Mouse (Mus musculus) stomach, embryonic 14.5 days (tissue): ENCODE results near the gene Usf2. TPM values are rescaled to one million over a fixed set of nuclear protein-coding genes. Genes with fewer than 3 reads are reported as not detected.
A peak's percentile ranks its signal among the peaks of the same experiment; 100 is the strongest.

Experiments used
- ATAC-seq: fragments of 200-750 bp; cut with Nextera tagmentation; 2 replicates; pipeline ENCODE4 v1.8.0; 2017; ENCODE audit warnings: low read depth, moderate TSS enrichment; ENCODE audit not compliant: insufficient number of reproducible peaks, insufficient read depth, low FRiP score
- H3K27ac ChIP-seq: fragments of 300-500 bp; sonication (generic); 2 replicates; pipeline ENCODE4 v1.5.1; 2014; ENCODE audit warnings: mild to moderate bottlenecking, low read length, moderate library complexity, mixed read lengths
- H3K27me3 ChIP-seq: fragments of 300-500 bp; sonication (generic); 2 replicates; pipeline ENCODE4 v1.6.1; 2014; ENCODE audit warnings: low read length, control low read depth, mixed read lengths; ENCODE audit not compliant: control insufficient read depth, insufficient read depth
- H3K36me3 ChIP-seq: fragments of 300-500 bp; sonication (generic); 2 replicates; pipeline ENCODE4 v1.6.1; 2014; ENCODE audit warnings: mild to moderate bottlenecking, control low read depth, low read length, moderate library complexity, mixed read lengths; ENCODE audit not compliant: control insufficient read depth, insufficient read depth
- H3K4me1 ChIP-seq: fragments of 300-500 bp; sonication (generic); 2 replicates; pipeline ENCODE4 v1.6.1; 2014; ENCODE audit warnings: low read length, control low read depth, mixed read lengths; ENCODE audit not compliant: control insufficient read depth, insufficient read depth
- H3K4me2 ChIP-seq: fragments of 300-500 bp; sonication (generic); replicated peaks from 2 replicates; pipeline ENCODE4 v1.6.1; 2014; ENCODE audit warnings: low read depth, low read length, control low read depth
- H3K4me3 ChIP-seq: fragments of 300-500 bp; sonication (generic); 2 replicates; pipeline ENCODE4 v1.5.1; 2014; ENCODE audit warnings: low read depth, low read length, control low read depth
- H3K9ac ChIP-seq: fragments of 300-500 bp; sonication (generic); replicated peaks from 2 replicates; pipeline ENCODE4 v1.6.1; 2014; ENCODE audit warnings: low read depth, mild to moderate bottlenecking, control low read depth, low read length, moderate library complexity, mixed read lengths
- H3K9me3 ChIP-seq: fragments of 300-500 bp; sonication (generic); 2 replicates; pipeline ENCODE4 v1.6.1; 2016; ENCODE audit warnings: low read depth, low read length, control low read depth; ENCODE audit not compliant: control insufficient read depth
- WGBS: fragments of 180-500 bp; shearing (Covaris S2); extraction: QIAGEN DNeasy Blood & Tissue Kit; methylation state at CpG from one replicate; pipeline ENCODE4 v1.1.7; 2014; 5-methylcytosine and 5-hydroxymethylcytosine counted together
- polyA plus RNA-seq: library from polyadenylated mRNA; unstranded; fragments of >200 nt; fragmentation: Nextera tagmentation; extraction: Ambion mirVana; gene quantifications from 2 replicates; pipeline ENCODE4 v1.2.1, GENCODE M21; 2014

The Usf2 gene
- polyA plus RNA-seq, 1 experiment from 2014 or later: 21.4 TPM

GRCm38 (mm10) chr7:30965677-30966076, 9.1 kb upstream of the Usf2 start:
- Histone ChIP-seq H3K27me3 (no peaks in the 10 kb centered on the region), H3K27ac (no peak overlapping the region), H3K9ac (no peak overlapping the region), H3K4me2 (no peak overlapping the region), H3K4me3 (no peak overlapping the region), H3K4me1 (no peaks in the 10 kb centered on the region), H3K9me3 (no peaks in the 10 kb centered on the region), H3K36me3 (peaks cover 8% of the 10 kb centered on the region)
- 84% methylated on average over 14 of the region's 14 CpGs for WGBS
- no peak for ATAC-seq

- no peaks in the 10 kb centered on the region for H3K4me1 ChIP-seq
- H3K4me2 ChIP-seq: no peak overlapping the region
- peaks cover 4% of the 10 kb centered on the region for H3K36me3 ChIP-seq
- H3K27me3 ChIP-seq: no peaks in the 10 kb centered on the region
- no peak overlapping the region for H3K9ac ChIP-seq
- H3K9me3 ChIP-seq: no peaks in the 10 kb centered on the region
- no peak overlapping the region for H3K27ac ChIP-seq
- WGBS: 80% methylated on average over 7 of the region's 7 CpGs
- no peak overlapping the region for H3K4me3 ChIP-seq
- no peak for ATAC-seq
Measured at GRCm38 (mm10) chr7:30964366-30964765, 7.8 kb upstream of the Usf2 start.

DNA sequence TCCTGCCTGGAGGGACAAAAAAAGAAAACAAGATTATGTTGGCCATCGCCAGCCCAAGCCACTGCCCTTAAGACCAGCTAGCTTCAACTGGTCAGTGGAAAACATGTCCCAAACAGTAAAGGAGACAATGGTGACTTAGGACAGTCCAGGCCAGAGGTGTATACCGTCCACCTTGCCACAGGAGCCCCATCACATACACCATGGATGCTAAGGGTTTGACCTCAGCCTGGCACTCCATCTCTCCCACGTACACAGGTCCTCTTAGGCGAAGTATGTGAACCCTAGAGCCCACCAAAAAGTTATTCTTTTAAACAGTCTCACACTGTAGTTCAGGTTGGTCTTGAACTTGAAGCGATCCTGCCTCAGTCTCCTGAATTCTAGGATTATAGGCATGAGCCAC, 6.3 kb upstream of the Usf2 start:
- Histone ChIP-seq H3K9ac (no peak overlapping the region), H3K4me3 (no peak overlapping the region), H3K27ac (no peak overlapping the region), H3K36me3 (peaks cover 13% of the 10 kb centered on the region), H3K4me2 (no peak overlapping the region), H3K9me3 (no peaks in the 10 kb centered on the region), H3K27me3 (no peaks in the 10 kb centered on the region), H3K4me1 (peaks cover 4% of the 10 kb centered on the region; the same call in 1 of the 2 replicates)
- ATAC-seq: no peak
- WGBS: 90% methylated on average over 5 of the region's 5 CpGs

GRCm38 (mm10) chr7:30959786-30960349, 3.3 kb upstream of the Usf2 start:
- no peak overlapping the region for H3K4me2 ChIP-seq
- no peak for ATAC-seq
- peaks cover 11% of the 10 kb centered on the region; the same call in 1 of the 2 replicates for H3K4me1 ChIP-seq
- H3K27ac ChIP-seq: no peak overlapping the region
- H3K4me3 ChIP-seq: no peak overlapping the region
- H3K9me3 ChIP-seq: no peaks in the 10 kb centered on the region
- no peak overlapping the region for H3K9ac ChIP-seq
- H3K27me3 ChIP-seq: no peaks in the 10 kb centered on the region
- H3K36me3 ChIP-seq: peaks cover 15% of the 10 kb centered on the region
- 88% methylated on average over 6 of the region's 6 CpGs for WGBS

DNA sequence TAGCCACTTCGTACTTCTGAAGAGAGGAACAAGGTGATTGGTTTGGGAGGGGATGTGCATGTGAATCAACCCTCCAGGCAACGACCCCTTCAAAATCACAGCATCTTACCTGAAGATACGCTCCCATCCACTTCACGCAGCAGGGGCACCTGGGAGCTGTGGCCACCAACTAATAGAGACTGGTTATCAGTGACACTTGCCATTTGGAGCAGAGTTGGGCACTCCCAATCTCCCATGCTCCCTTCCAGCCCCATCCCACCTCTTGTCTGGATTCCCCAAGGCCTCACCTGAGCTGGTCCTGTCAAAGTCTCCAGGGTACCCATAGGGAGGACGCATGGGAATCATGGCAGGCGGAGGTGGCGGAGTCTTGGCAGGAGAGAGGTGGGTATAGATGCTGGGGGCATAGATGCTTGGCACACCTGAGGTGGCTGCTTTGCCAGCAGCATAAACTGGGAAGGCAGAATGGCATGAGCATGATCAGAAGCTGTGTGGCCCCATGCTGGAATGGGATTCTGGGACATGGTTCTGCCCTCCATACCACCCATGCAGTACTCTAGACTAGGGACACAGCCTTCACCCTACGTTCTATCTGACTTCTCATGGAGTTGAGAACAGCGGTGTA, 2.4 kb upstream of the Usf2 start:
- Histone ChIP-seq H3K27ac (no peak overlapping the region), H3K4me1 (peaks cover 11% of the 10 kb centered on the region; the same call in 1 of the 2 replicates), H3K4me3 (no peak overlapping the region), H3K9ac (no peak overlapping the region), H3K36me3 (peaks cover 20% of the 10 kb centered on the region), H3K4me2 (no peak overlapping the region; the same call in 1 of the 2 replicates), H3K9me3 (no peaks in the 10 kb centered on the region), H3K27me3 (no peaks in the 10 kb centered on the region)
- 96% methylated on average over 9 of the region's 9 CpGs for WGBS
- no peak for ATAC-seq

DNA sequence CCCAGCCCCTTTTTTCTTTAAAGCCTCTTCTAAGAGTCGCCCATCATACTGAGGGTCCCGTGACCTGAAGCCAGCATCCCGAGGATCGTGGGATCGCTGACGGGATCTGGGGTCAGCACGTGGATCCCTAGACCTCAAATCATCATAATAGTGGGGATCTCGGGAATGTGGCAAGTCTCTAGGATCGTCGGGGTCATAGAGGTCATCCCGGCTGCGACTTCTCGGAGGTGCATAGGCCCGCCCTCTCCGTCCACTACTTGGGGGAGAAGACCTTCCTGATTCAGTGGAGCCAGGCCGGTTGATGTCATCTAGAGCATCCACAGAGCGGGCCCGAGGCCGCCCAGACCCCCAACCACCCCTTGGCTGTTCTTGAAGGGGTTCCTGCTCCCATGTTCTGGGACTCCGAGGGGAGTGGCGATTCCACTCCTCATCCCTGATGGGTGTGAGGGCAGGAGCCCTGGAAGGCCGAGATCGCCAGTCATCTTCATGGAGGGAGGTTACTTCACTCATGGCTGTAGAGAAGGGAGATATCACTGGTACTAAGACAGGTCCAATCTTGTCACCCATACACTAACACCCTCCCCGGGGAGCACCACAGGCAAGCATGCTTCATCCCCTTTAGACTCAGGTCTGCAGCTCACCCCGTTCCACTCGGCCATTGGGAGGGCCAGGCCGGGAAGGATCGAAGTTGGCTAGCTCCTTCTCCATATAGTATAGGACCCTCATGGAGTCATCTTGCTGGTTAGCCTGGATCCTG, 1.7 kb upstream of the Usf2 start:
- WGBS: 61% methylated on average over 28 of the region's 28 CpGs
- Histone ChIP-seq H3K4me1 (peaks cover 11% of the 10 kb centered on the region; the same call in 1 of the 2 replicates), H3K9ac (peak overlapping the region; percentile 99), H3K27ac (peak overlapping the region; percentile 98), H3K36me3 (peaks cover 27% of the 10 kb centered on the region), H3K4me3 (peak overlapping the region; percentile 95), H3K27me3 (no peaks in the 10 kb centered on the region), H3K9me3 (no peaks in the 10 kb centered on the region), H3K4me2 (peak overlapping the region; percentile 80)
- ATAC-seq: no peak

DNA sequence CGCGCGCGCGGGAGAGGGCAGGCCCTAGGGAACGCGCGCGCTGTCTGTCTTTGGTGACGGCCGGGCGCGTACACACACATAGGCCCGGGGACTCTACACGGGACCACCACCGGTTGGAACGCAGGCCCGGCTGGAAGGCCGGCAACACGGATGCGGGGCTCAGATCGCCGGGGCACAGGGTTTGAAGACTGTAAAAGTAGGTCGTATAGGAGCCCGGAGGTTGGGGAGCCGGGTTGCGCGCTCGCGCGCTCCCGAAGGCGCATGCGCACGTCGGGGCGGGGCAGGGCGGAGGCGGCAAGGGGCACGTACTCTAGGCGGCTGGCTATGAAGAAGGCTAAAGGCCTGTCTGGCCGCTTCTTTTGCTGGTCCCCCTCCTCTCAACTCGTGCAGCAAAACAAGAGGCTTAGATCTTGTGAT, 772 bp upstream of the Usf2 start:
- peak; percentile 61 for ATAC-seq
- Histone ChIP-seq H3K9me3 (no peaks in the 10 kb centered on the region), H3K9ac (peak overlapping the region; percentile 99), H3K4me2 (peak overlapping the region; percentile 80), H3K27me3 (no peaks in the 10 kb centered on the region), H3K4me3 (peak overlapping the region; percentile 95), H3K27ac (peak overlapping the region; percentile 98), H3K36me3 (peaks cover 36% of the 10 kb centered on the region), H3K4me1 (peaks cover 11% of the 10 kb centered on the region; the same call in 1 of the 2 replicates)
- WGBS: under 1% methylated on average over 43 of the region's 43 CpGs

- 0% methylated on average over 30 of the region's 49 CpGs for WGBS
- peaks cover 11% of the 10 kb centered on the region; the same call in 1 of the 2 replicates for H3K4me1 ChIP-seq
- H3K4me2 ChIP-seq: peak overlapping the region; percentile 83
- H3K36me3 ChIP-seq: peaks cover 37% of the 10 kb centered on the region
- ATAC-seq: peak; percentile 15; the same call in 1 of the 2 replicates
- peak overlapping the region; percentile 99 for H3K9ac ChIP-seq
- peak overlapping the region; percentile 98 for H3K27ac ChIP-seq
- H3K9me3 ChIP-seq: no peaks in the 10 kb centered on the region
- H3K27me3 ChIP-seq: no peaks in the 10 kb centered on the region
- peak overlapping the region; percentile 95 for H3K4me3 ChIP-seq
Measured at GRCm38 (mm10) chr7:30956357-30956751, 249 bp downstream of the Usf2 start.
